Mouse (Mus musculus) T-cell, adult 2 months (primary cell): ENCODE data around the gene Gm16405.
"Not testable (repeated sequence)": the region's sequence is repeated elsewhere in the genome, so short reads cannot be mapped to it uniquely, and the experiment has no call there.

ENCODE experiments used
- DNase-seq: peaks from one replicate; pipeline ENCODE4 v3.0.0; 2022; ENCODE audit warnings: low spot score

The Gm16405 gene

DNA sequence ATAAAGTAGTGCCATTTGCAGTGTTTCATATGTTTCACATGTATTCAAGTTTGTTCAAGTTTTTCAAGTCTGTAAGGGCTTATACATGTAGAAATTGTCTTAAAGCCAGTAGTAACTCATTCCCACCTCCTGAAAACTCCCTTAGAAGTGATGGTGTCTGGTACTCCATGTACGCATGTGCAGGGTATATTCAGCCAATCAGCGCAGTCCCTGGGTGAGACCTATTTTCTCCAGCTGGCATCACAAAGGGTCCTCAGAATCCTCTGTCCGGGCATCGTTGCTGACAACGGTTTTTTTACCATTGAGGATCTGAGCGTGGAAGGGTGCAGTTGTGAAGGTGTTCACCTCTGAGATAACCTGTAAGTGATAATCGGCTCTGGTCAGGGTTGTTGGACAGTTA is at the start of gene Gm16405:
Gm16405 (plus strand) TSS at position 301 of the 400 bp plus-strand sequence.
- not testable (repeated sequence) for DNase-seq
